Mouse (Mus musculus) bone marrow macrophage, adult 2 months (primary cell): Measurements from ENCODE around the gene Gm525.

ENCODE experiments used
- CTCF ChIP-seq: IDR thresholded peaks from 2 replicates; pipeline ENCODE4 v1.5.1; 2012; ENCODE audit warnings: low read depth, mild to moderate bottlenecking, low read length, moderate library complexity
- POLR2A ChIP-seq: IDR thresholded peaks from 2 replicates; pipeline ENCODE4 v1.6.1; 2012; ENCODE audit warnings: mild to moderate bottlenecking, low read depth, low read length, borderline replicate concordance

DNA sequence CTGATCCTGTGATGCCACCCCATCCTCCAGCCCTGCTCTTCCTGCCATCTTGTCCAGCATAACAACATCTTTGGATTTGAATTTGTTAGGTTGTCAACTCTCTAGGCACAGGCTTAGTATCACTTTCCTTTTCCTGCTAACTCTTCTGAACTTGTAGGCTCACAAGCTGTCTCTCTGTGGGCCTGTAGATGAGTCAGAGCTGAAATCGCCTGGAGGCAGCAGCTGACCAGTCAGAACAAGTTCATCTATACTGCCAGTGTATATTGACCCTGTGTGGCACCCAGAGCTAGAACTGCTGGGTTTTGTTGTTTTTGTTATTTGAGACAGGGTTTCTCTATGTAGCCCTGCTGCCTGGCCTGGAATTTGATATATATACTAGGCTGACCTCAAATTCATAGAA is 42.5 kb upstream of the Gm525 start:
- TF ChIP-seq CTCF (no peak), POLR2A (no peak)
